Comparison of ENCODE assay signal across 8 mouse cellular contexts in the genomic region with DNA sequence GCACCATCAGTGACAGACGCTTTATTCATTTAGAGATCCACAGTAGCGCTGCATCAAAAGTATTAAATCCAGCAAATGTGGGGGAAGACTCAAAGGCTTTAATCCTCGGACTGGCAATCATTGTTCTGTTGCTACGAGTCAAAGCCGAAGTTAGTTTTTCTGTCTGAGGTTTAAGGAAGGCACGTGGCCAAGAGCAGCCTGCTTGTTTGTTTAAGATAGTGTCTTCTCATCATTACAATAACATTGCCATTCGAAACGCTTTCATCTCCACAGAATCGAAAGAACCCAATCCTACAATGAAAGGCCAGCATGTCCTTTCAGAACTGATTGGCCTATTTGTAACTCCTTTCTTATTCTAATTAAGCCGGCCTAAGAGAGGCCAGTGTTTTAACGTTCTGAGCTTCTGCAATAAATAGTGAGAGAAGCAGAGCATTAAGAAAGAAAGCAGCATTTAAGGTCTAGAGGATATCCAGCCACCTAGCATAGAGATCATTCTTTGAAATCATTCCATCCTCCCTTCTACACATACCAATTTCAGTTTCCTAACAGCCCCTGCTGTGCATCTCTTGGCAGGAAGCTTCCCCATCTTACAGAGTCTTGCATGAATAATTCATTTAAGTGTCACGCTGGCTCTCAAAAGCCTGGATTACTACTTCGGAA.
DNase-seq lines count a peak whose midpoint lies in the region; ATAC-seq lines count a peak whose summit lies in the region.

No protein-coding gene starts in this region.

- H3K4me3 ChIP-seq in kidney, embryonic 14.5 days (ENCODE audit: low read length), result peak overlapping the region; percentile 18; the same call in 1 of the 2 replicates

- H3K4me2 ChIP-seq in kidney, embryonic 14.5 days (replicated peaks; ENCODE audit: low read depth, low read length), result peak overlapping the region; percentile 29

- H3K4me1 ChIP-seq in kidney, embryonic 14.5 days (ENCODE audit: control insufficient read depth, insufficient read depth, low read length), result 0 out of 2 replicates have a peak, but pooled peaks cover 3% of the 10 kb centered on the region

- no peak overlapping the region for H3K27ac ChIP-seq in kidney, embryonic 14.5 days (ENCODE audit: low read depth, low read length)

- no peak for DNase-seq in kidney, postnatal 36 days
- peak; percentile 72 for DNase-seq in R1 (ENCODE audit: low read depth, low spot score)
- DNase-seq in embryo, embryonic 9.5 days (ENCODE audit: extremely low spot score), result peak; percentile 14
- DNase-seq in layer of hippocampus, postnatal 10 days (ENCODE audit: low spot score in 2 of 2), result peak; percentile 7 to 35
- DNase-seq in spleen, adult 18-20 months, result no peak
- no peak for DNase-seq in adrenal gland, postnatal 4 days (ENCODE audit: low spot score in 2 of 2)
- DNase-seq in thymus, postnatal 25 days, result no peak

- no peaks in the 10 kb centered on the region for H3K36me3 ChIP-seq in kidney, embryonic 14.5 days (ENCODE audit: control insufficient read depth, insufficient read depth, low read length)

- H3K9ac ChIP-seq in kidney, embryonic 14.5 days (ENCODE audit: low read depth, low read length), result no peak overlapping the region

- 5% methylated on average over 13 of the region's 13 CpGs for WGBS in kidney, embryonic 14.5 days

- no peak for ATAC-seq in kidney, embryonic 14.5 days (ENCODE audit: low FRiP score, low TSS enrichment)

- H3K9me3 ChIP-seq in kidney, embryonic 14.5 days (ENCODE audit: control insufficient read depth, low read length), result no peaks in the 10 kb centered on the region

- peaks cover 4% of the 10 kb centered on the region; the same call in 1 of the 2 replicates for H3K27me3 ChIP-seq in kidney, embryonic 14.5 days (ENCODE audit: control insufficient read depth, insufficient read depth, low read length)

Comparison
In these comparisons a context has a peak if more than half of its experiments do, and no peak if none do; other contexts are left out.
1. DNase-seq: peak in R1 (single experiment), embryo, embryonic 9.5 days (single experiment) and layer of hippocampus, postnatal 10 days (2 of 2); none in kidney, postnatal 36 days (0 of 2), spleen, adult 18-20 months (0 of 2), adrenal gland, postnatal 4 days (0 of 2) and thymus, postnatal 25 days (single experiment).